Mouse (Mus musculus) CH12.LX (cell line): ENCODE data around the gene Cacna1c. TPM values are rescaled to one million over a fixed set of nuclear protein-coding genes. Genes with fewer than 3 reads are reported as not detected.

Source experiments
- DNase-seq: peaks from one replicate; pipeline ENCODE4 v3.0.0-alpha.2; 2013; ENCODE audit errors: extremely low read depth
- H3K27ac ChIP-seq: 2 replicates; pipeline ENCODE4 v1.5.1; 2012; ENCODE audit warnings: low read depth, mild to moderate bottlenecking, control low read depth, moderate library complexity; ENCODE audit not compliant: insufficient read depth
- H3K27me3 ChIP-seq: replicated peaks from 2 replicates; pipeline ENCODE3; 2012; ENCODE audit warnings: inconsistent platforms
- H3K36me3 ChIP-seq, 2 experiments: replicated peaks in 1 of 2; 2 replicates each; pipeline versions ENCODE3 to v1.6.1; 2012; ENCODE audit warnings: inconsistent platforms in 1 of 2, low read length in 1 of 2, mild to moderate bottlenecking in 1 of 2, mixed read lengths in 1 of 2, moderate library complexity in 1 of 2; ENCODE audit not compliant: control insufficient read depth in 1 of 2, insufficient read depth in 1 of 2
- H3K4me1 ChIP-seq, 2 experiments: 2 replicates each; pipeline ENCODE4 v1.6.1; 2012; ENCODE audit warnings: inconsistent platforms in 1 of 2, moderate library complexity in 1 of 2; ENCODE audit not compliant: insufficient read depth in 2 of 2, control insufficient read depth in 1 of 2
- H3K4me2 ChIP-seq: 2 replicates; pipeline ENCODE4 v1.6.1; 2012; ENCODE audit warnings: low read depth, mild to moderate bottlenecking, control low read depth; ENCODE audit not compliant: poor library complexity, insufficient read depth, severe bottlenecking
- H3K4me3 ChIP-seq, 3 experiments: fragments of 150-350 bp in 1 of 3; sonication (generic) in 1 of 3; replicated peaks in 1 of 3; 2 replicates each; pipeline versions ENCODE3 to v1.5.1; 2011 to 2012; ENCODE audit warnings: low read depth in 2 of 3, low read length in 2 of 3, mild to moderate bottlenecking in 2 of 3, moderate library complexity in 2 of 3, control low read depth in 1 of 3, improper control_type of control experiment in 1 of 3, inconsistent platforms in 1 of 3, mixed read lengths in 1 of 3; ENCODE audit not compliant: poor library complexity in 1 of 3
- H3K79me2 ChIP-seq: replicated peaks from 2 replicates; pipeline ENCODE4 v1.6.1; 2012; ENCODE audit warnings: mild to moderate bottlenecking, moderate library complexity; ENCODE audit not compliant: control insufficient read depth, poor library complexity, insufficient read depth, severe bottlenecking; ENCODE audit errors: extremely low read depth
- H3K9ac ChIP-seq: 2 replicates; pipeline ENCODE4 v1.6.1; 2012; ENCODE audit warnings: low read depth, mild to moderate bottlenecking, control low read depth, moderate library complexity; ENCODE audit not compliant: insufficient read depth
- H3K9me3 ChIP-seq: replicated peaks from 2 replicates; pipeline ENCODE3; 2012; ENCODE audit warnings: low read length, inconsistent platforms, mixed read lengths
- CHD2 ChIP-seq: IDR thresholded peaks from 2 replicates; pipeline ENCODE4 v1.6.1; 2011; ENCODE audit warnings: low read length, improper control_type of control experiment
- EP300 ChIP-seq: IDR thresholded peaks from 2 replicates; pipeline ENCODE4 v1.6.1; 2011; ENCODE audit warnings: low read length, improper control_type of control experiment
- ETS1 ChIP-seq: conservative IDR thresholded peaks from 2 replicates; pipeline ENCODE4 v1.6.1; 2012; ENCODE audit warnings: low read depth, mild to moderate bottlenecking, inconsistent platforms, low read length, improper control_type of control experiment, moderate library complexity
- GABPA ChIP-seq: IDR thresholded peaks from 2 replicates; pipeline ENCODE4 v1.6.1; 2012; ENCODE audit warnings: low read depth, low read length, improper control_type of control experiment, inconsistent platforms; ENCODE audit not compliant: insufficient replicate concordance
- HCFC1 ChIP-seq: IDR thresholded peaks from 2 replicates; pipeline ENCODE4 v1.6.1; 2012; ENCODE audit warnings: low read depth, mild to moderate bottlenecking, inconsistent platforms, low read length, improper control_type of control experiment
- IRF4 ChIP-seq: IDR thresholded peaks from 2 replicates; pipeline ENCODE4 v1.6.1; 2014; ENCODE audit warnings: low read depth, mild to moderate bottlenecking, inconsistent platforms, low read length, improper control_type of control experiment
- JUN ChIP-seq: IDR thresholded peaks from 2 replicates; pipeline ENCODE4 v1.6.1; 2011; ENCODE audit warnings: low read depth, mild to moderate bottlenecking, low read length, improper control_type of control experiment, moderate library complexity; ENCODE audit not compliant: insufficient read depth
- MAZ ChIP-seq: IDR thresholded peaks from 2 replicates; pipeline ENCODE4 v1.6.1; 2012; ENCODE audit warnings: low read depth, mild to moderate bottlenecking, inconsistent platforms, low read length, improper control_type of control experiment, moderate library complexity
- MXI1 ChIP-seq: IDR thresholded peaks from 2 replicates; pipeline ENCODE4 v1.6.1; 2011; ENCODE audit warnings: mild to moderate bottlenecking, low read depth, low read length, improper control_type of control experiment
- NELFE ChIP-seq: IDR thresholded peaks from 2 replicates; pipeline ENCODE4 v1.6.1; 2011; ENCODE audit warnings: low read depth, low read length, improper control_type of control experiment
- NRF1 ChIP-seq: IDR thresholded peaks from 2 replicates; pipeline ENCODE4 v1.6.1; 2014; ENCODE audit warnings: low read depth, mild to moderate bottlenecking, inconsistent platforms, low read length, improper control_type of control experiment, moderate library complexity
- POLR2AphosphoS2 ChIP-seq: IDR thresholded peaks from 2 replicates; pipeline ENCODE4 v1.6.1; 2011; ENCODE audit warnings: low read depth, low read length, improper control_type of control experiment
- RCOR1 ChIP-seq: conservative IDR thresholded peaks from 2 replicates; pipeline ENCODE4 v1.6.1; 2012; ENCODE audit warnings: low read depth, mild to moderate bottlenecking, inconsistent platforms, low read length, improper control_type of control experiment
- TBP ChIP-seq: conservative IDR thresholded peaks from 2 replicates; pipeline ENCODE4 v1.6.1; 2011; ENCODE audit warnings: low read depth, low read length, improper control_type of control experiment
- TCF12 ChIP-seq: IDR thresholded peaks from 2 replicates; pipeline ENCODE4 v1.6.1; 2014; ENCODE audit warnings: low read depth, mild to moderate bottlenecking, inconsistent platforms, low read length, improper control_type of control experiment
- USF1 ChIP-seq: IDR thresholded peaks from 2 replicates; pipeline ENCODE4 v1.6.1; 2014; ENCODE audit warnings: low read depth, mild to moderate bottlenecking, inconsistent platforms, low read length, improper control_type of control experiment
- USF2 ChIP-seq: conservative IDR thresholded peaks from 2 replicates; pipeline ENCODE4 v1.6.1; 2011; ENCODE audit warnings: low read depth, low read length, improper control_type of control experiment
- ZNF384 ChIP-seq: IDR thresholded peaks from 2 replicates; pipeline ENCODE4 v1.6.1; 2012; ENCODE audit warnings: low read depth, low read length, improper control_type of control experiment, inconsistent platforms
- dilution Hi-C: fragments of 300-500 bp; cut with MboI; formaldehyde crosslinking; loops from 2 replicates; pipeline ENCODE4 v1.14.3; 2020; ENCODE audit warnings: low sequenced_read_pairs; ENCODE audit not compliant: extremely low pct_unique_long_range_greater_than_20kb, extremely low pct_ligation_motif_present
- in situ Hi-C: fragments of 300-500 bp; cut with MboI; formaldehyde crosslinking; loops from 3 replicates; pipeline ENCODE4 v1.14.3; 2019; ENCODE audit warnings: low sequenced_read_pairs, low pct_ligation_motif_present, low pct_unique_long_range_greater_than_20kb, mixed read lengths
- polyA plus RNA-seq: library from polyadenylated mRNA; unstranded; fragments of >175 nt; gene quantifications from 2 replicates; pipeline ENCODE4 v1.2.1, GENCODE M21; 2012; ENCODE audit warnings: low read depth; ENCODE audit not compliant: insufficient read length
- total RNA-seq, 2 experiments: library from RNA; depleted of rRNA; stranded (reverse); fragments of 300-350 nt in 1 of 2; fragments of >200 nt in 1 of 2; gene quantifications; 2 replicates each; pipeline ENCODE4 v1.2.3; 2012 to 2014

Cacna1c gene
- total RNA-seq (2012; rRNA removed) (0.04 TPM in 1 of 2 replicates, not detected in the other), total RNA-seq (2014; rRNA removed) (not detected in 2 replicates), polyA plus RNA-seq (0.11 TPM in 1 of 2 replicates, not detected in the other)

GRCm38 (mm10) chr6:119196382-119197305 lies at the start of gene Cacna1c:
Gene Cacna1c, minus strand, starts transcription at chr6:119196418.
- TF ChIP-seq HCFC1 = no peak
- no peaks in the 10 kb centered on the region for H3K79me2 ChIP-seq
- no peak within 1 kb of the TSS for H3K4me2 ChIP-seq
- no peak within 1 kb of the TSS for H3K27ac ChIP-seq
- no peaks in the 10 kb centered on the region for H3K4me1 ChIP-seq
- H3K27me3 ChIP-seq = no peaks in the 10 kb centered on the region
- no peak within 1 kb of the TSS for H3K4me3 ChIP-seq
- DNase-seq = no peak
- dilution Hi-C loops (no loop called here), in situ Hi-C loops (no loop called here)
- H3K9ac ChIP-seq = no peak within 1 kb of the TSS
- H3K36me3 ChIP-seq = peaks cover 5 to 11% of the 10 kb centered on the region in 2 experiments
- no peaks in the 10 kb centered on the region for H3K9me3 ChIP-seq

- peaks cover 78% of the 10 kb centered on the region for H3K27me3 ChIP-seq
- dilution Hi-C loops = no loop called here
These were observed 44.9 kb upstream of the Cacna1c start for GRCm38 (mm10) chr6:119240871-119241705.

GRCm38 (mm10) chr6:119240256-119240655 lies 44.0 kb upstream of the Cacna1c start:
- Histone ChIP-seq H3K4me2 (no peak overlapping the region), H3K27me3 (peaks cover 86% of the 10 kb centered on the region), H3K27ac (no peak overlapping the region), H3K9me3 (no peaks in the 10 kb centered on the region), H3K4me1 (no peaks in the 10 kb centered on the region), H3K9ac (no peak overlapping the region), H3K36me3 (no peaks in the 10 kb centered on the region), H3K79me2 (no peaks in the 10 kb centered on the region), H3K4me3 (no peak overlapping the region)
- no peak for DNase-seq
- in situ Hi-C loops = no loop called here
- no peak for TF ChIP-seq CHD2
- no peak for TF ChIP-seq POLR2AphosphoS2
- TF ChIP-seq GABPA = no peak
- TF ChIP-seq MXI1 = no peak
- TF ChIP-seq EP300 = no peak
- TF ChIP-seq USF1 = no peak
- TF ChIP-seq TCF12 = no peak
- no peak for TF ChIP-seq RCOR1
- no peak for TF ChIP-seq HCFC1
- TF ChIP-seq NELFE = no peak
- TF ChIP-seq IRF4 = no peak
- TF ChIP-seq JUN = no peak
- dilution Hi-C loops = no loop called here

More at GRCm38 (mm10) chr6:119240871-119241705, 44.9 kb upstream of the Cacna1c start:
- Histone ChIP-seq H3K4me3 (no peak overlapping the region), H3K4me1 (no peaks in the 10 kb centered on the region), H3K36me3 (no peaks in the 10 kb centered on the region), H3K4me2 (no peak overlapping the region), H3K79me2 (no peaks in the 10 kb centered on the region), H3K9me3 (peaks cover 3% of the 10 kb centered on the region), H3K9ac (no peak overlapping the region), H3K27ac (no peak overlapping the region)
- in situ Hi-C loops = no loop called here
- DNase-seq = no peak
- TF ChIP-seq RCOR1 (no peak), ETS1 (no peak), MAZ (no peak), USF2 (no peak), ZNF384 (no peak), POLR2AphosphoS2 (no peak), TBP (no peak), NRF1 (no peak)
